Mouse (Mus musculus) cerebellum, adult 2 months (tissue): ENCODE measurements around the gene Bag2. TPM values are rescaled to one million over a fixed set of nuclear protein-coding genes. Genes with fewer than 3 reads are reported as not detected.

Source experiments
- DNase-seq, 2 experiments: peaks; one replicate each; pipeline ENCODE4 v3.0.0; 2021
- H3K27ac ChIP-seq: fragments of 200-500 bp; 2 replicates; pipeline ENCODE4 v1.5.1; 2012; ENCODE audit warnings: low read length, control low read depth, inconsistent platforms; ENCODE audit not compliant: insufficient read depth
- H3K27me3 ChIP-seq: fragments of 200-500 bp; 2 replicates; pipeline ENCODE4 v1.6.1; 2012; ENCODE audit warnings: inconsistent platforms, mild to moderate bottlenecking, low read length, moderate library complexity; ENCODE audit not compliant: control insufficient read depth, insufficient read depth
- H3K4me1 ChIP-seq: fragments of 200-500 bp; 2 replicates; pipeline ENCODE4 v1.6.1; 2011; ENCODE audit warnings: low read length; ENCODE audit not compliant: control insufficient read depth, insufficient read depth
- H3K4me3 ChIP-seq: fragments of 200-500 bp; replicated peaks from 2 replicates; pipeline ENCODE3; 2011; ENCODE audit warnings: mild to moderate bottlenecking, low read depth, low read length, control low read depth; ENCODE audit not compliant: insufficient read depth
- CTCF ChIP-seq: fragments of 200-500 bp; IDR thresholded peaks from 2 replicates; pipeline ENCODE4 v1.5.1; 2011; ENCODE audit warnings: low read depth, mild to moderate bottlenecking, control low read depth, low read length, moderate library complexity, borderline replicate concordance; ENCODE audit not compliant: insufficient read depth
- POLR2A ChIP-seq: fragments of 200-500 bp; IDR thresholded peaks from 2 replicates; pipeline ENCODE4 v1.6.1; 2011; ENCODE audit warnings: low read length, control low read depth, borderline replicate concordance; ENCODE audit not compliant: insufficient read depth
- WGBS: fragments of 180-500 bp; shearing (Covaris S2); methylation state at CpG from one replicate; pipeline ENCODE4 v1.1.7; 2018; 5-methylcytosine and 5-hydroxymethylcytosine counted together
- polyA plus RNA-seq: library from polyadenylated mRNA; depleted of rRNA; stranded (reverse); fragments of >200 nt; gene quantifications from 2 replicates; pipeline ENCODE4 v1.2.3, GENCODE M21; 2012

Bag2 gene
- polyA plus RNA-seq, 1 experiment: 18.7 TPM

DNA sequence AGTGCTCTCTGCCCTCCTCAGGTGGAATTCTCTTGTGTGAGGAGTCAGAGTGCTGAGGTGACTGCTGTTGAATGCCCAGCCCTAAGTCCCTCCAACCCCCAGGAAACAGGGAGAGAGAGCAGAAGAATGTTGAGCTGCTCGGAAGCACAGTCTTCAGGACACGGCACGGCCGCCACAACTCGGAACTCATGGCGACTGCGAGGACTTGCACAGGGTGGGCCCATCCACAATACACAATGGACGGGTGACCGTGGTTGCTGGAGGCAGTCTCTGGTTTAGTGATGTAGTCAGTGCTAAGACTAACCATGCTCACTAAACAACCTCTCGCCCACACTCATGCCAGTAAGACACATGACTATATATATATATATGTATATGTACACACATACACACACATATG lies 14.0 kb upstream of the Bag2 start:
- 88% methylated on average over 10 of the region's 10 CpGs for WGBS
- DNase-seq: no peak
- H3K4me1 ChIP-seq: peaks cover 5% of the 10 kb centered on the region
- TF ChIP-seq POLR2A (no peak), CTCF (no peak)
- H3K27ac ChIP-seq: no peak overlapping the region
- H3K27me3 ChIP-seq: no peaks in the 10 kb centered on the region
- no peak overlapping the region for H3K4me3 ChIP-seq

GRCm38 (mm10) chr1:33768827-33769226 lies 11.2 kb upstream of the Bag2 start:
- H3K4me1 ChIP-seq: no peaks in the 10 kb centered on the region
- no peak overlapping the region for H3K4me3 ChIP-seq
- no peak for DNase-seq
- no peak overlapping the region for H3K27ac ChIP-seq
- H3K27me3 ChIP-seq: no peaks in the 10 kb centered on the region
- TF ChIP-seq CTCF: no peak
- TF ChIP-seq POLR2A: no peak

DNA sequence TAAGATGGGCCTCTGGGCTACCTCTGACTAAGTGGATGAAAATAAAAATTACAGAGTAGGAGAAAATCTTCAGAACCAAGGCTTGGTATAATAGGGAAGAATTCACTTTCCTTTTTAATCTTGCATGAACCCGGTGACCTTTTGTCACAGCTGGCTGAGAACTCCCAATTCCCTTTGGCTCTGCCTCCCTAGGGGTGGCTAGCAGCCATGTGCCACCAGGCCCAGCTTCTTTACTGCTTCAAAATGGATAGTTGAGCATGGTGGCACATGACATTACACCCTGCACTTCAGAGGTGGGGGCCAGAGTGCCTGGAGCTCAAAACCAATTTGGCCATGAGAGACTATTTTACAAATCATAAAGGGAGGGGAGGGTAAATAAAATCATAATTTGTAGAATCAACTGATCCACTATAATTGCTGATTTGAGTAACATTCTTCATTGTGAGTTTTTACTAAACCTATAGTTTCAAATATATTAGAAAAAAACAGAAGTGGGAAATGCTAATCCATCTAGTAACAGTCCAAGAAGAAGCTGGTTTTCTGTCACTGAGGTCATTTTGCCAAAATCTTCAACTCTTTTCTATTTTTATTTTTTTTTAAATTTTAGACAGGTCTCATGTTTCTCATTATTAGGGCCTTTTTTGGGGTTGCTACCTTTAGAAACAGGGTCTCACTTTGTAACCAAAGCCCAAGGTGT lies 10.6 kb upstream of the Bag2 start:
- DNase-seq: no peak
- TF ChIP-seq CTCF (no peak), POLR2A (no peak)
- Histone ChIP-seq H3K27me3 (no peaks in the 10 kb centered on the region), H3K27ac (no peak overlapping the region), H3K4me3 (no peak overlapping the region), H3K4me1 (no peaks in the 10 kb centered on the region)
- 47% methylated on average over 1 of the region's 1 CpGs for whole genome bisulfite sequencing

GRCm38 (mm10) chr1:33766520-33767508 lies 9.2 kb upstream of the Bag2 start:
- no peak for DNase-seq
- H3K27ac ChIP-seq: no peak overlapping the region
- no peaks in the 10 kb centered on the region for H3K27me3 ChIP-seq
- TF ChIP-seq POLR2A (no peak), CTCF (no peak)
- H3K4me1 ChIP-seq: no peaks in the 10 kb centered on the region
- no peak overlapping the region for H3K4me3 ChIP-seq
- 84% methylated on average over 16 of the region's 16 CpGs for WGBS

DNA sequence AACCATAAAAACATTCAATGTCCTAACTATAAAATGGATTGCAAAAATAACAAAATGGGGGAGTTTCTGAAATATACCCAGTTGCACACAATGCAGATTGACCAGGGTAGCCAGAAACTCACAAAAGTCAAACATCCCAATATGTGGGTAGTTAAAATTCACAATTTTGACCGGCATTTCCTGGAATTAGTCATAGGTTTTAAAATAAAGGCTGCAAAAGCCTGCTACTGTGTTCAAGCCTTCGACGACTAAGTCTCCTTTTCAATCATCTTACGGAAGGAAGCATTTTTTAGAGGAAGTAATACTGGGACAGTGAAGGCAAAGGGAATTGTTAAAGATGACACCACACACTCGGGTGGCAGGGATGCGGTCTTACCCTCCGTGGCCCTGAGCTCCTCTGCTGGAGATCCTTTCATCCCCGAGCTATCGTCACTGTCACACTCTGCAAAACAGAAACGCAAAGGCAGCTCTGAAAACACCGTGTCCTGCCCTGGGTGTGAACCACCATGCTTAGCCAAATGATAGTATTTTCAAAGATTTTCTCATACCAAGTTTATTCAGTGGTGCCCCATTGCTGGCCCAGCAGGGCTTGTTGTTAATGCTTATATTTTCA lies 8.0 kb upstream of the Bag2 start:
- Histone ChIP-seq H3K27me3 (no peaks in the 10 kb centered on the region), H3K4me1 (no peaks in the 10 kb centered on the region), H3K4me3 (no peak overlapping the region), H3K27ac (no peak overlapping the region)
- DNase-seq: no peak
- 87% methylated on average over 11 of the region's 11 CpGs for WGBS
- TF ChIP-seq POLR2A (no peak), CTCF (no peak)

DNA sequence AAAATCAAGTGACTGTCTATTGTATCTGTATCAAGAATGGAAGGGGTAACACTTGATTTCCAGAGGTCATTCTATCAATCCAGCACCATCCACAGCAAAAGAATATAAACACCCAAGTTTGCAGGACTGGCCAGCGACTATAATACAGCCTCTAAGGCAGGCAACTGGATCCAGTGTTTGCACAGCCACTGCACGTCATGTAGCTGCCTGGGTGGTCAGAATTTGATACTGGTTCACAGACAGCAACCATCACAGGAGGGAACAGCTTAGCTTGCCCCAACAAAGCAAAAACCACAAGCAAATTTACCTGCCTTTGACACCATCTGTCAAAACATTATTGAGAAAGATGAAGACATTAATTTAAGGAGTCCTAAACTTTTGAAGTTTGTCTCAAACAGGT lies 6.2 kb upstream of the Bag2 start:
- WGBS: 90% methylated on average over 2 of the region's 2 CpGs

GRCm38 (mm10) chr1:33758488-33758887 lies 893 bp upstream of the Bag2 start:
- DNase-seq: no peak
- H3K27ac ChIP-seq: no peak overlapping the region
- WGBS: 38% methylated on average over 4 of the region's 4 CpGs
- no peaks in the 10 kb centered on the region; the same call in 1 of the 2 replicates for H3K4me1 ChIP-seq
- no peak overlapping the region for H3K4me3 ChIP-seq
- TF ChIP-seq POLR2A (no peak), CTCF (no peak)
- no peaks in the 10 kb centered on the region for H3K27me3 ChIP-seq

More for the DNA sequence above, 6.2 kb upstream of the Bag2 start:
- DNase-seq: no peak
- Histone ChIP-seq H3K27me3 (no peaks in the 10 kb centered on the region), H3K4me1 (no peaks in the 10 kb centered on the region), H3K4me3 (no peak overlapping the region), H3K27ac (no peak overlapping the region)
- no peak for TF ChIP-seq POLR2A
- TF ChIP-seq CTCF: no peak

DNA sequence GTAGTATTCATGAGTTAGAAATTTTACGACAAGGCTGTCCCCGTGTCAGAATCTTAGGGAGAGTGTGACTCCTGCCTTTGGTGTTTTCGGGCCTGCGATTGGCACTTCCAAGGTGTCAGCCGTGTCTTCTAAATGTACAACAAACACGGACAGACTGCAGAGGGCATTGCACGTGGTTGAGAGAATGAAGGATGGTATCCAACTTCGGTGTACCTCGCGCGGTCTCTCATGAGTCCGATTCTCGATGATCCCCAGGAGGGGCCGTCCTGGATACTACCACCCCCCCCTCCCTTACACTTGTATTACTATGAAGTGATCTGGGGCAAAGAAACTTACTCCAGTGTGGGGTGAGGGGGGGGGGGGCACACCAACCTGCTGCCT lies 572 bp downstream of the Bag2 start:
- H3K27me3 ChIP-seq: no peaks in the 10 kb centered on the region
- DNase-seq: peak; percentile 39 to 41
- 3% methylated on average over 14 of the region's 14 CpGs for WGBS
- H3K27ac ChIP-seq: no peak overlapping the region
- TF ChIP-seq CTCF (no peak), POLR2A (no peak)
- H3K4me3 ChIP-seq: peak overlapping the region; percentile 57
- H3K4me1 ChIP-seq: no peaks in the 10 kb centered on the region; the same call in 1 of the 2 replicates
